Mouse (Mus musculus) layer of hippocampus, postnatal 25 days (tissue): ENCODE results near the gene Hist1h4c. TPM values are rescaled to one million over a fixed set of nuclear protein-coding genes. Genes with fewer than 3 reads are reported as not detected.
"Not testable (repeated sequence)": the region's sequence is repeated elsewhere in the genome, so short reads cannot be mapped to it uniquely, and the experiment has no call there.

Source experiments
- DNase-seq, 2 experiments: peaks; one replicate each; pipeline ENCODE4 v3.0.0; 2022; ENCODE audit warnings: mixed read lengths in 2 of 2, low spot score in 1 of 2; ENCODE audit errors: extremely low spot score in 1 of 2
- total RNA-seq, 2 experiments: library from RNA; stranded (reverse); gene quantifications; 2 replicates each; pipeline ENCODE4 v1.2.3; 2021

Gene Hist1h4c
- total RNA-seq, 2 experiments from 2014 or later = 92.2 to 102 TPM

DNA sequence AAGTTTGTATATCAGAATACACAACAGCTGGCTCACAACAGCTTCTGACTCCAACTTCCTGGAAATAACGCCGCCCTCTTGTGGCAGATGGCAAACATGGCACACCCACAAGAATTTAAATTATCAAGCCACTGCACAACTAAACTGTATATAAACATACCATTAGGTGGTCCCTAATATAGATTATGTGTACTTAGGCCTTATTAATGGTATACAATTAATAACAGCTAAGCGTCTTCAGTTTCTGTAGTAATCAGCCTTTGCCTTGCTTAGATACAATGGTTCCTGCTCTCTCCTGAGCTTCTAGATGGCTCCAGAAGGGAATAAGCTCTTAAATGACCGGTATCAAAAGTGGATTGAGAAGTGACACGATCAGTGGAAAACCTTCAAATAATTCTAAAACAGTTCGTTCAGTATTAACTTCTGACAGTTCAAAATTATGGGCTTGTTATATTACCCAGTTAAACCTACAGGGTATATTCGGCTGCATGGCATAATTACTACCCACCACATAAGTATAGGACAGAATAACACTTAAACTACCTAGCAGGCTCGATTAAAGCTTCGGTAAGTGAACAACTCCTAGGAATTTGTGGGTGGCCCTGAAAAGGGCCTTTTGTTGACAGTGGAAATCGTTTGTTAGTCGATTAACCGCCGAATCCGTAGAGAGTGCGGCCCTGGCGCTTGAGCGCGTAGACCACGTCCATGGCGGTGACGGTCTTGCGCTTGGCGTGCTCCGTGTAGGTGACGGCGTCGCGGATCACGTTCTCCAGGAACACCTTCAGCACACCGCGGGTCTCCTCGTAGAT is 559 bp downstream of the Hist1h4c start:
- peak in 1 of 2 experiments; percentile 52 for DNase-seq

GRCm38 (mm10) chr13:23696061-23696474 is 2.2 kb downstream of the Hist1h4c start:
- DNase-seq = no peak

- no peak for DNase-seq
Measured at GRCm38 (mm10) chr13:23695514-23695913, 2.7 kb downstream of the Hist1h4c start, which contains the start of gene Hist1h1t. Hist1h1t (plus strand) TSS chr13:23695814.

- DNase-seq = no peak
Measured at GRCm38 (mm10) chr13:23694956-23695355, 3.3 kb downstream of the Hist1h4c start.

- DNase-seq = no peak
Measured at GRCm38 (mm10) chr13:23693856-23694440, 4.3 kb downstream of the Hist1h4c start.

- DNase-seq = no peak
Measured at GRCm38 (mm10) chr13:23689459-23689858, 8.8 kb downstream of the Hist1h4c start.

DNA sequence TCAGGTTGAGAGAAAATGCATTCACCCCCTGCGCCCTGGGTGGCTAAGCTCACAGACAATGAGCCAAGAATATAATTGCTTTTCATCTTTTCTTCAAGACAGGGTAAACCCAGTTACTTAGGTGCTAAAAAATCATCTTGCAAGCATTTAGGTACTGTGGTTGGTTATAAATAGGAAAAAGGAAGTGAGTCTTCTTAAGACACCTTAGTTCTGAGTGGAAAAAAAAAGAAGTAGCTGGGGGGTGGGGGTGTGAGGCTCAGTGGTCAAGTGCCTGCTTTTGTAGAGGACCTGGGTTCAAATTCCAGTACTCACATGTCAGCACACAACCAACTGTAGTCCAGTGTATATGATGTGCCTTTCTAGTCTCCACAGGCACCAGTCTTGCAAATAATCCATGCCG is 9.3 kb downstream of the Hist1h4c start:
- no peak for DNase-seq

GRCm38 (mm10) chr13:23687907-23688306 is 10.3 kb downstream of the Hist1h4c start:
- no peak for DNase-seq

DNA sequence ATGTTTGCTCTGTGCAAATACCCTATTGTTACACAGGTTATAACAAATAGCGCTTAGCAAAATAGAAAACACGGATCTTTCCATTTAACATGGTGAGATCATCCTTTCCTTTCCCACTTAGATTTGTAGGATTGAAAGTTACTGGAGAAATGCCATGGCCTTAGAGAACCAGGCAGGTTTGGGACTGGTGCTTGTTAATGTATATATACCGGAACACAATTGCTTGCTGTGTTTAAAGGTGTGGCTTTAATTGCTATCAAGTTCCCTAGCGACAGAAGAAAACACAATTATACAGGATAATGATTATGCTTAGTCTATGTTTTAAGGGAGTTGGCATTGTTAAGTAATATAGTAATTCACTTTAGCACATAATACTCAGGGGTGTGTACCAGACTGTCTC is 11.1 kb downstream of the Hist1h4c start:
- no peak for DNase-seq

- no peak for DNase-seq
Measured at GRCm38 (mm10) chr13:23685966-23686365, 12.3 kb downstream of the Hist1h4c start.

- DNase-seq = no peak
Measured at GRCm38 (mm10) chr13:23685121-23685861, 13.0 kb downstream of the Hist1h4c start.

DNA sequence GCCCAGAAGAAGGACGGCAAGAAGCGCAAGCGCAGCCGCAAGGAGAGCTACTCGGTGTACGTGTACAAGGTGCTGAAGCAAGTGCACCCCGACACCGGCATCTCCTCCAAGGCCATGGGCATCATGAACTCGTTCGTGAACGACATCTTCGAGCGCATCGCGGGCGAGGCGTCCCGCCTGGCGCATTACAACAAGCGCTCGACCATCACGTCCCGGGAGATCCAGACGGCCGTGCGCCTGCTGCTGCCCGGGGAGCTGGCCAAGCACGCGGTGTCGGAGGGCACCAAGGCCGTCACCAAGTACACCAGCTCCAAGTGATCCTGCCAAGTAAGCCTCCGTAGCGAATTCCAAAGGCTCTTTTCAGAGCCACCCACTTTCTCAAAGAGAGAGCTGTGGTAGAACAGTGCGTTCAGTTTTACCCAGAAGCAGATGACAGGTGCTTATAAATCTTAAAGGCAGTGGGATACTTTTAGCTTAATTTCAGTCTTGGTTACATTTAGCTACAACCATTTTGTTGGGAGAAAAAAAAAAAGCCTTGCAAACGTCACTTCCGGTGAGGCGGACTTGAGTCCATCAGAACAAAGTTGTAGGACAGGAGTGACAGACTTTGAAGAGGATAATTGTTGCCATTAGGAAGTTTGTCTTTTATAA is 13.8 kb downstream of the Hist1h4c start:
- DNase-seq = not testable (repeated sequence)

- peak; percentile 67 to 68 for DNase-seq
Measured at GRCm38 (mm10) chr13:23683755-23684281, 14.4 kb downstream of the Hist1h4c start, which contains the start of the genes Hist1h2ac and Hist1h2bc. Hist1h2ac (minus strand) TSS chr13:23683948. Hist1h2bc (plus strand) TSS chr13:23684199.

- DNase-seq = not testable (repeated sequence)
Measured at GRCm38 (mm10) chr13:23682947-23683754, 15.1 kb downstream of the Hist1h4c start.

DNA sequence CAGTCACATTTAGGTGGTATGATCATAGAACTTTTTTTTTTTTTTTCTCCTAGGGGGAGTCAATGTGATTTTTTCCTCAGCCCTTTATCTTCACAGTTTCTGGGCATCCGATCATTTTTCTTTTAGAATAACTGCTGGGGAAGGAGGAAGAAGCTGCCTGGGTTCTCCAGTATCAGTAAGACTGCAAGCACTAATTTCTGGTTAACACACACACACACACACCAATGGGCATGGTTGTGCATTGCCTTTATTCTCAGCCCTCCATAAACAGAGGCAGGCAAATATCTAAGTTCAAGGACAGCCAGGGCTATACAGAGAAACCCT is 15.7 kb downstream of the Hist1h4c start:
- DNase-seq = no peak

- no peak for DNase-seq
Measured at GRCm38 (mm10) chr13:23681990-23682582, 16.2 kb downstream of the Hist1h4c start.

- DNase-seq = no peak
Measured at GRCm38 (mm10) chr13:23662536-23662935, 35.7 kb downstream of the Hist1h4c start.

GRCm38 (mm10) chr13:23659636-23660366 is 38.5 kb downstream of the Hist1h4c start:
- DNase-seq = no peak
